Mouse (Mus musculus): ENCODE measurements around the gene Slc38a2.

Slc38a2 gene

DNA sequence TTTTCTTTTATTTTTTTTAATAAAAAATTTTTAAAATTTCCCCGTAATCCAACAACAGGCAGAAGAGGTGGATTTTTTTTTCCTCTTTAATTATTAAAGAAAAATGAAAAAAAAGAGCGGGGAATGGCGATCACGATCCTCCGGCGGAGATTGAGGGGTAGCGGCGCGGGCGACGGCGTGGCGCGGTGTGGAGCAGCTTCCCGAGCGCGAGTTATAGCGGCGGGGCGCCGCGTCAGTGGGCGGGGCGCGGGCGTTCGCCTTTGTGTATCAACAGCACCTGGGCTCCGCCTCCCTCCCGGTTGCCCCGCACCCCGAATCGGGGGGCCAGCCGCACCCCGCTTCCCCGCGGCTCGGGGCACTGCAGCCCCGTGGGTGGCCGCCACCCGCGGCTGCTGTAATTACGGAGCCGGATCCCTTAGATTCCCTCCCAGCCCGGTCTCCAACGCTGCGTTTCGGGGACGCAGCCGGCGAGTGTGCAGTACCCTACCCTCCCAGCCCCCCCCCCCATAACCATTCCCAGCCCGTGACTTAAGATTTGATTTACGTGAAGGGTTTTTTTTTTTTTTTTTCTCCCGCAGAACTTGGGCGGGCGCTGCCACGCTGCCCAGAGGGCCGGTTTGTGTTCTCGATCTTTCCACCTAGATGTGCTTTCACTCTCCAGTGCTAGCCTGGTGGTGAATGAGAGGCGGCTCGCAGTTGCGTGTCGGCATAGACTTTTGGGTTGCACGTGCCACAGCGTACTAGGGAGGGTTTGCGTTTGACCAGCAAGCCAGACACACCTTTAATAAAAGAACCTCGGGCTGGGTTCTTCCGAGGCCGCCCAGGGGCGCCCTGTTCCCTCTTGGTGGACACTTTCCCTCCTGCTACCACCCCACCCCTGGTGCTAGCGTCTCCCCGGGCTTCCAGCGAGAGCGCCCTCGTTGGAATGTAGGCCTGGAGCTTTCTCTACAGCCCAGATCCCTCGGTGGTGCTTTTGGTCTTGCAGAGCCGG, at the start of gene Slc38a2:
Slc38a2 (minus strand) TSS at position 210 of the 991 bp plus-strand sequence.
- DNase-seq (ENCODE audit: low spot score in 2 of 2): peak; percentile 82 to 85

DNA sequence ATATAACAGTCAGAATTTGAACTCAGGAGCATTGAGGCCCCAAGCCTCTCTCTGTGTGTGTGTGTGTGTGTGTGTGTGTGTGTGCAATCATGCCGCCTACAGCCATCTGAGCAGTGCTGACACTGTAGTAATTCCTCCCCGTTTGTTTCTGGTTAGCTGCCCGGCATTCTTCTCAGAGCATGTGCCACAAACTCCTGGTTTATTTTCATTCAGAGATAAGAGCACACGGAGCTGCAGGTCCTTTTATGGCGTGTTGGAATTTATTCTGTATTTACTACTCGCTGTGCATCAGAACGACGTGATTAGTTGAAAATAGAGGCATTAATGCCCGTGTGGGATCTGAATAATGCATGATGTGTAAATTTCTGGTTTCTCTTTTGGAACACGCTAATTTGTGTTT, 49.6 kb upstream of the Slc38a2 start:
- DNase-seq (ENCODE audit: low spot score in 2 of 2): peak in 1 of 2 experiments; percentile 9

DNA sequence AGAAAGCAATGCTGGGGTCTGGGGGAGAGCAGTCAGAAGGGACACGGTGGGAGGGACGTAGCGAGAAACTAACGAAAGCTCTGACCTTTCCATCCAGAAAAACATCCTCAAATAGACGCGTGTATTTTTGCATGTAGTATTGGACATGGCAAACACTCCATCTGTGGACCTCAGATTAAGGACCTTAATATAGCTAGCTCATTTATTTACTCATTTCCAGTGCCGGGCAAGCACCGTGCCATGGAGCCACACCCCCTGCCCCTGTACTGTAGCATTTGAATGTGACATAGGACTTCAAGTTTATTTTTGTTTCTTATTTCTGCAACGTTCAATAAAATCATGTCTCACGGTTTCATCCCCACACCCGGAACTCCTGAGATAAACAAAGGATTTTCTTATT, 48.0 kb upstream of the Slc38a2 start:
- no peak for DNase-seq (ENCODE audit: low spot score in 2 of 2)

DNA sequence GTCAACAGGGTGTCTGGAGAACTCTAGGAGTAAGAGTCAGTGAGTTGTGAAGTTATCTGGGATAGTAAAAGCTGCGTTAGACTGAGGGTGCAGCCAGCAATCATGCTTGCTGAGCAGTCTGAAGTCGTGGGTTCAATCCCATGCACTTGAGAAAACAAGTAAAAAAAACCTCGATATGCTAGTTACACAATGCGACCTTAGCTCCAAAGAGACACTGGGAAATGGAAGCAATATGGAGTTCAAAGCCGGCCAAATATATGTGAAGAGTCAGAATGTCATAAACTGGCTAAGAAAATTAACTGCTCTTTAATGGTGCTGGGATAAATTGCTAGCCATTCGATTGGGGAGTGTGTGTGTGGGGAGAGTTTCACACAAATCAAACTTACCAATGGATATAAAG, 47.5 kb upstream of the Slc38a2 start:
- no peak for DNase-seq (ENCODE audit: low spot score in 2 of 2)

DNA sequence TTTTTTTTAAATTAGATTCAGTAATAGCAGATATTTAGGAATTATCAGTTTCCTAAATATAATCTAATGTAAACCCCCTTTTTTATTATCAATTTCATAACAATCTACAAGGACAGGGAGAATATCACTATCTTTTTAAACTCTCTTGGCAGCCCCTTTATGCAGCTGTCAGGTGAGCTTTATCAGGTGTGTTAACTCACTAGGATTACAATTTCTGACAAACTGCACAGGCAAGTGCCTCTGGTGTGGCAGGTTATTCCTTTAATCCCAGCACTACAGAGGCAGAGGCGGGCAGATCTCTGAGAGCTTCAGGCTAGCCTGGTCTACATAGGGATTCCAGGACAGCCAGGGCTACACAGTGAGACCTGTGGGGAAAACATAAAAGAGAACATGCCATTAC, 45.8 kb upstream of the Slc38a2 start:
- no peak for DNase-seq (ENCODE audit: low spot score in 2 of 2)

DNA sequence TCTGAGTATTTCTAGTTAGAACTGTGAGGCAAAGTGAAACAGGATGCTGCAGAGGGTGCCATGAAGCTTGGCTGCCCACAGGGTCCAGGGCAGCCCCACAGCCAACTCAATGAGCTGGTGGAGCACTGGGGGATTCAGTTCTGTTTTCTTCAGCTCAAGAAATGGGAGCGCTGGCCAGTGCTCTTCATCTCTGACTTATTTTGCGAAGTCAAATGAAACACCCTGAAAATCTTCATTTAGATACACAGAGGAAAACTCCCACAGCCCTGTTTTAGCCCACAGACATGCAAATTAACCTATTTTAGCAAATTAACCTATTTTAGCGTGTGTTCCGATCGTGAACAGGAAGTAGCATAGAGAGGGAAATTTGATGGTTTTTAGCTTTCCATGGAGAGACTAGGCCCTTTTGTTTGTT, 45.4 kb upstream of the Slc38a2 start:
- no peak for DNase-seq (ENCODE audit: low spot score in 2 of 2)

DNA sequence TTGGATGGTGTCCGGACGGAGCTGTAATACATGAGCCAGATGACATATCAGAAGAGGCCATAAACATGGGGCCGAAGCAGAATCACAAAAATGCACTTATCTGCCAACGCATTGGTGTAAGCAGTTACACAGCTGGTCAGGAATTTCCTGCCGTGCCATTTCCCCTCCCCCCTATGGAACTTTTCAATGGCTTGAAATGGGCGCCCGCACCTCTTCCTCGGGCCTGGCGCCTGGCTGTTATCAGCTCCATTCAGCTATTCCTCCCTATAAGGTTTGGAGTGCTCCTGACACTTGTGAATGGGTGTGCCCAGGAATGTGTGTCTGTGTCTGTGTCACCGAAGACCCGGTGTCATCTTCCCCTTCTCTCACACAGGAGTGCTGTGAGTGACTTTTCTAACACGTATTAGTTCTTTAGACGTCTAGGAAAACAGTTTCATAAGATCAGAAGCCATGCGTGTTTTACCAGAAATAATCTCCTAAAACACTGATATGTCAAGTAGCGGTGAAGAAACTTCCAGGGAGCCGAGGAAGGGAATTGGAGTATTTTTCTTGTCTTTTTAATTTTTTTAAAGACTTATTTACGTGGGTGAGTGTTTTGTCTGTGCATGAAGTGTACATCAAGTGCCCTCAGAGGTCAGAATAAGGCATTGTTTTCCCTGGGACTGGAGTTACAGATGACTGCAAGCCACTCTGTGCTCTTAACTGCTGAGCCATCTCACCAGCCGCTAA, 44.8 kb upstream of the Slc38a2 start:
- DNase-seq (ENCODE audit: low spot score in 2 of 2): no peak

DNA sequence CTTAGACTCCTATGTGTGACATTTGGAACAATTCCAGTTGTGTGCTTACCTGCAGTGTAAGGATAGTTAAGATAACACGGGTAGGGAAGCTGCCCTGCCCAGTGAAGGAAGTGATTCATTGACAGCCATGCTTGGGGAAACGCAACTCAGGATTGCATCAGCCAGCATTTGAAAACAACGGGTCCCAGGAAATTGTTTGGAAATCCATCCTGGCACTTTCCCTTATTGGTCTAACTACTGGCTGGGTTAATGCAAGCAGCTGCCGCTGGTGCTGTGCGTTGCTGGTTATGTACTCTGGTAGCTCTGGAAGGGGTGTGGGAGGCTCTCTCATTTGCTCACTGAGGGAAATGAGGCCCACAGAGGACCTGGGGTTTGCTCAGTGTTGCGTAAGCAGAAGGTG, 43.7 kb upstream of the Slc38a2 start:
- no peak for DNase-seq (ENCODE audit: low spot score in 2 of 2)

DNA sequence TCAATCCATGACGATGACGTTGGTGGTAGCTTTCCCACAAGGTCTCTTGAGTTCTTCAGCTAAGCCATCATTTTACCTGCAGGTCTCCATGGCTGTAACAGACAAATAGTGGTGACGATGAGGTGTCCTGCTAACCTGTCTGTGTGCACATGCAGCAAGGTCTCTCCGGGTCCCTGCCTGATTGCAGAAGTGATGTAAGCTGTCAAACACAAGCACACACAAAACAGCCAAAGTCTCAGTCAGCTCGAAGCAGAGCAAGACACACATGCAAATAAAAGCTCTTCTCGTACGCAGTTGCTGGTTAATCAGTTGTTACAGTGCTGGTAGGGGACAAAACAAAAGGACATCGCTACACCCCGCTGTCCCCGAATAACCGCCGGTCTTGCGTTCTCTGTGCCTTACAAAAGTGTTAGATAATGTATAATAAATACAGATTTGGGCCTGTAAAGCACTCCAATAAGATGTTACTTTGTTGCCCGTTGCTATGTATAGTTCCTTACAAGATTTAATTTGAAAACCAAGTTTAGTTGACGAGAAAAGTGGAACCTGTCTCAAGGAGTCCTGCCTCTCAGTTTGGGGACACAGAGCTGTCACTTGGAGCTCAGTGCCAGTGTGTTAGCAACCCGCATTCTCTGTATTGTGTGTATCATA, 43.2 kb upstream of the Slc38a2 start:
- no peak for DNase-seq (ENCODE audit: low spot score in 2 of 2)

DNA sequence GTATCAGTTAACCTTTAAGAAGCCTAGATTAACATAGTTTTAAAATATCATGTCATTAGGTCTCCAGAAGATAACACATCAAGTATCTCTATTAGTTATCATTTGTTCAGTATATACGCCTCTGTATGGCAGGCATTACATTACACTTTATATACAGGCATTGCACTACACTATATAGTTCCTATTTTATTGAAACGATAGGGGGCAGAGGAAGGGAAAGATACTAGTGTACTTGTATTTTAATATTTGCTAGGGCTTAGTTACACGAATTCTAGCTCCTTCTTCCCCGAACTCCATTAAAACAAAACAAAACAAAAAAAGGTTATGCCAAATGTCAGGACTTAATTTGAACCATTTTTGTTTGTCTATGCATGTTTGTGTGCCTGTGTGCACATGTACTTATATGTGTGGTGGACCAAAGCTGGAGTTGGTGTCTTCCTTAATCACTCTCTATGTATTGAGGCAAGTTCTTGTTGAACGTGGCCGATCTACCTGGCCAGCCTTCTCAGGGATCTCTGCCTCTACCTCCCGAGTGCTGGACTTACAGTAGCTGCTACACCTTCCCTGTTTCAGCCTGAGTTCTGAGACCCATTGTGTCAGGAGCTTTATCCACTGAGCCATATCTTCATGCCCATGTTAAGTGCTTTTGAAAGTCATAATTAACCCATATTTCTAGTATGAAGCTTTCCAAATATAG, 41.5 kb upstream of the Slc38a2 start:
- DNase-seq (ENCODE audit: low spot score in 2 of 2): no peak

DNA sequence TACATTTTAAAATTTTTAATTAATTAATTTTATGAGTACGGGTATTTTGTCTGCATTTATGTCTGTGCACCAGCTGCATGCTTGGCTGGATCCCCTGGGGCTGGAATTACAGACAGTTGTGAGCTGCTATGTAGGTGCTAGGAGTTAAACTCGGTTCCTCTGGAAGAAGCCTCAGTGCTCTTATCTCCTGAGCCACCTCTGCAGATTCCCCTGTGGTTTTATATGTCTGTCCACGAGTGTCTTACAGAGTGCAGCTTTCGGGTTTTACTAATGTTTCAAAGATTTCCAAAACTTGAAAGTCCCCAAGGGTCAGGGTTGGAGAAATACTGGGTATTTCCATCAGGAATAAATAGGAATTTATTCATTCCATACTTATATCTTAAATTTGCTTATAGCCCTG, 40.6 kb upstream of the Slc38a2 start:
- DNase-seq (ENCODE audit: low spot score in 2 of 2): no peak

DNA sequence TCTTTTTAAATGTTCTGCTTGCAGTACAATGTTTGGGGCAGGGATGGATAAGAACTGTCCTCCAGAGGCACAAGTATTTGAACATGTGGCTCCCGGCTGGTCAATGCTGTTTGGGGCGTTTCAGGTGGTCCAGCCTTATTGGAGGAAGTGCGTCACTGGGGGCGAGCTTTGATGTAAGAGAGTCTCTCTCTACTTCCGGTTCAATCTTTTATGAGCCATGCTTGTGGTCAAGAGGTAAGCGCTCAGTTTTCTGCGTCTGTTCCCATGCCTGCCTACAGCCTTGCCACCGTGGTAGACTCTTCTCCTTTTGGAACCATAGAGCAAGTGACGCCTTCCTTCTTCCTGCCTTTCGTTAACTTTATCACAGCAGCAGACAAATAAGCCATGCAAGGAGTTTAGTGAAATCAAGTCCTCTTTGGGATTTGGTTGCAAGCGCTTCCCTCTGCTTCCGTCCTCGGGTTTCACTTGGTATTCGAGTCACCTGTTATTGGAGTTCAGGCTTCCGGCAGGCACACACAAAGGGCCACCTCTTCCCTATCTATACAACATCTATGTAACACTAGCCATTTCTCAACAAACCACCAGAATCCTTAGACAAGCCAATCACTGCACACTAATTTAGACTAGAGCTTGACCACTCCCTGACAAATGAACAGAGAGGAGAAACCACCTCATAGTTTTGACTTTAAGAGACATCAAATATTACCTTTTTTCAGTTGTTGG, 37.3 kb upstream of the Slc38a2 start:
- no peak for DNase-seq (ENCODE audit: low spot score in 2 of 2)

DNA sequence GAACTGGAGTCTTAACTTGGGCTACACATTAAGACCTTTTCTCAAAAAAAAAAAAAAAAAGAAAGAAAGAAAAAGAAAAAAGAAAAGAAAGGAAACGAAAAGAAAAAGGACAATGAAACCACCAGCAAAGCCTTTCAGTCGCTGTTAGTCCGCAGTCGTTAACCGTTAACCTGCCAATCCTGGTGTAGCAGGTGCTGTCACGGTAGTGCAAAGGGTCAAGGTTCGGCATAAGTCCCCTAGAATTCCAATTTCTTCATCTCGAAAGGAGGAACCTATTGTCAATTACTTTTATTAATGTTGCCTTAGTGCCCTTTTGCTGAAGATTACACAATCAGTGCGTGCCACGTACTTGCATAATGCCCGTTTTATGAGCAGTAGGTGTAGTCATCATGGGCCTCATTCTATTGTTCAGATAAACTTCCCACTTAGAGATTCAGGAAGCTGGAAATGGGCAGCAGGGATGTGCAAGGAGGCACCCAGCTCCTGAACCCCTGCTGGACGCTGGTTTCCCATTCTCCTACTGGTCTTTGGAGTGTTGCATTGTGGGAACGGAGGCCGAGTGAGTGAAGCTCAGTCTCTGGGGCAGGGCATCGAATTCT, 36.1 kb upstream of the Slc38a2 start:
- no peak for DNase-seq (ENCODE audit: low spot score in 2 of 2)

DNA sequence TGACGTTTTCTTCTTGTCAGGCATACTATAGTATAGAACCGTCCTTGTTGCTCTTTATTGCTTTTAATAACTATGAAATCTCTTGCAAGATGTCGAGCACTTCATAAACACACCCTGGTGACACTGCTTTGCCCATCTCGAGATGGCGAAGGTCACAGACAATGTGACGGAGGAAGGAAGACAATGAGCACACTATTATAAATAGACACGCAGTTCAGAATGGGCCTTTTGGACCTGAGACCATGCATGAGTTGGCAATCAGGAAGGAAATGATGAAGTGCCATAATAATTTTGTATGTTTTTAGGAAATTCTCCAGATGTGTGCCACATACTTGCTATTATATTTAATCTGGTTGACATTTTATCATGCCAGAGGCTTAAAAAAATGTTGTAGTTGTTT, 34.9 kb upstream of the Slc38a2 start:
- DNase-seq (ENCODE audit: low spot score in 2 of 2): no peak

DNA sequence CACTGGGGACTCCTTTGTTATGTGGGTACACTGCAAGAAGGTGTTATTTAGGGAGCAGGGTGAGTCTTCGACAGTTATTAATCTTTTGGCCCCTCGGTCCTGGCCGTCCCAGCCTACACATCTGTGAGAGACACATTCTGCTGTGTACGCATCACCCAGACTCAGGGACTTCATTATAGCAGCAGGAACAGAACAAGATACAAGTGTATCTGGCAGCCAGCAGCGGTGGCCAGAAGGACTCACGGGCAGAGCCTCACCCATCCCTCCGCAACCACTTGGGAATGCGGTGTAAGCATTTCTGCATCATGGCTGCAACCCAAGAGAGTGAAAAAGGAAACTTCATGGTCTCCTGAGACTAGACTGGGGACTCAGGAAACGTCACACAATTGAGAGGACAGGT, 30.9 kb upstream of the Slc38a2 start:
- no peak for DNase-seq (ENCODE audit: low spot score in 2 of 2)

DNA sequence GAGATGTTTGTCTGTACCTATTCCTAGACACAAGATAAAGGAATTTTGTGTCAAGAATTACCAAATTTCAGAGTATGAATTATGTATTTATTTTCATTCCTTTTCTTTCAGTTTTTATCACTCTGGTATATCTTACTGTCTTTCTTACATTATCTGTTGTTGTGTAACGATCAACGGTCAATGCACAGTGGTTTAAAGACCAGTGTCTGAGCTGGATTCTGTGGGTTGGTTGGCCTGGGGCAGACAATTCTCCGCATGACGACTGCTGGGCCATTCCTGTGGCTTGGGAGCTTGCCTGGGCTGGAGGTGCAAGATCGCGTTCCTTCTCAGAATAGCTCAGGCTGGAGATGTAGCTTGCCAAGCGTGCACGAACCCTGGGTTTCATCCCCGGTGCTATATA, 30.3 kb upstream of the Slc38a2 start:
- no peak for DNase-seq (ENCODE audit: low spot score in 2 of 2)

DNA sequence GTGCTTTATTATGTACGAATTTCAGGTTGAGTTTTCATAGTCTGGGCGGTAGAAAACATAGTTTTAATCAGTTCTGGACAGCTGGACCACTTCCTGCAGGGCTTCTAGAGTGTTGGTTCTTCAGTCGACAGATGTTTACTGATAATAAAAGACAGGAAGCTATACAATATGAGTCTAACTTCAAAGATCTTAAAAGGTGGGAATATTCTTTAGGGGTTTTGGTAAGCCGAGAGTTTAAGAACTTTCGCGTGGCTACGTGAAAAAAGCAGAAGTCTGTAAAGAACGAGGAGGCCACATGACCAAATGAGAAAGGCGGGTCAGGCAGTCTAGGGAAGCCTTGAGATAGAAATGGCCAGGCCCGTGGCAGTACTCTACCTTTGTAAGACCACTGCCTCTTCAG, 29.5 kb upstream of the Slc38a2 start:
- no peak for DNase-seq (ENCODE audit: low spot score in 2 of 2)

DNA sequence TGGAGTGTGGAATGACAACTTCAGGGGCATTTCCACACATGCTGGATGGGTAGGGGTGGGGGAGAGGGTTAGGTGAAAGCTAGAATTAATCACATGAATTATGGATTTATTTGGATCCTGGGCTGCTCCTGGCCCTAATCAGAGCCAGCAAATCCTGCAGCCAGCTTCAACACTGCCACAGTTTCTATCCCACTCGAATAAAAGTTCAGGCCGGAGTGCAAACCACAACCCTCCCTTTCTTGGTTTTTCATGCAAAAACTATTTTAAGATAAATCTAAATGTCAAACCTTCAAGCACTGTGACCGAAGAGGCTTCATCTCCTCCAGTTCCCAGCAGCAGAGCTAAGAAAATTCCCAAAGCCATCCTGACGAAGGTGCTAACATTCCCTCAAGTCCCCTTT, 28.8 kb upstream of the Slc38a2 start:
- DNase-seq (ENCODE audit: low spot score in 2 of 2): no peak

DNA sequence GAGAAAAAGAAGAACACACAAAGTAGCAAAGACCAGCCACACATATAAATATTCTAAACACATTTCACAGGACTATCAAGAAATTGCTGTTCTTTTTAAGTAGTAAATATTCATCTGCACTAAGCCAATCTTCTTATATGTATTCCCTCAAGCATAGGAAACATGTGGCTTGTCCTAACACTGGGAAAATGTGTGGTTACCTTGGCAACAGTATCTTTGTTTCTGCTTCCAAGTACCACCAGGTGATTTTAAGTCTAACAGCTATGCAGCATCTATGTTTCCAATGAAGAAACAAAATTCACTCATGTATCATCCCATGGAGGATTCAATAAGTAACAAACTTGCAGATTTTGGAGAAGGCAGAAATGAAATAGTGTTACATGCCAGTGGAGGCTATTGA, 25.0 kb upstream of the Slc38a2 start:
- DNase-seq (ENCODE audit: low spot score in 2 of 2): no peak

DNA sequence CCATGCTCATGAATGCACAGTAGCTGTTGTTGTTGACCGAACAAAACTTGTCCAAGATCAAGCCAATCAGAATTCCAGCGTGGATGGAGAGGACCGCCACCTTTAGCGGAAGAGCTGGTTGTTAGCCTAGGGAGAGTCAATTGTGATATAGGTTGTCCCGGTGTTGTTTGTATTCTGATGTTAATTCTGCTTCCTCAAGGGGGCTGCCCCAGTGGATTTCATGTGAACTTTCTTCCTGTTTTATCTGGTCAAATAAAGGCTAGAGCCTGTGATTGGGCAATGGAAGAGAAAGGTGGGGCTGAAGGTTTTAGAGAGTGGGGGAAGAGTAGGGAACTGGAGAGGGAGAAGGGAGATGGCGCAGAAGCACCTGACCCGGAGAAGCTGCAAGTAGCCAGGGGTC, 22.7 kb upstream of the Slc38a2 start:
- no peak for DNase-seq (ENCODE audit: low spot score in 2 of 2)

DNA sequence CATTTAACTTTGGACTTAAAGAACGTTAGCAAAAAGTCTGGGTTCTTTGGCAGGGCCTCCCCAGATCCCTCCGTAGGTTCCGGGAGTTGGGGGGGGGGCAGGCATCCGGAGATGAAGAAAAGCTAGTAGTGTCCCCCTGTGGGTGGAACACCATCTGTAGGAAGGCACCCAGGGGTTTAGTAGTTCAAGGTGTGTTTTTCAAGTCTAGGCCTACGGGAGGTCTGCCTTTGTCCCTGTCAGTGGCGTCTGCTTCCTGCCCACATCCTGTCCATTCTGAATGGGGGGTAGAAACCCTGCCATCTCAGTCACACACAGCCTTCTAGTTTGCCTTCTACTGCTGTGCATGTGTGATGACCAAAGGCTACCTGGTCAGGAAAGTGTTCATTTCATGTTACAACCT, 20.6 kb upstream of the Slc38a2 start:
- no peak for DNase-seq (ENCODE audit: low spot score in 2 of 2)

Measured in right cerebral cortex, postnatal 36 days (tissue).